Mouse (Mus musculus): Measurements from ENCODE around the gene Arhgdib.

GRCm38 (mm10) chr6:136915721-136916395 is 25.8 kb downstream of the Arhgdib start:
- no peak for TF ChIP-seq CTCF (IDR thresholded peaks at IDR 0.05; ENCODE audit: extremely low read depth, insufficient read depth, low read length)
- no peak for TF ChIP-seq POLR2A (IDR thresholded peaks at IDR 0.05; ENCODE audit: extremely low read depth, insufficient read depth, low read length)
